Mouse (Mus musculus): Measurements from ENCODE around the gene Btf3. TPM values are rescaled to one million over a fixed set of nuclear protein-coding genes. Genes with fewer than 3 reads are reported as not detected.

Btf3 gene
- 742 and 844 TPM in 2 replicates for total RNA-seq (2012; rRNA removed)

GRCm38 (mm10) chr13:98316480-98317245, at the start of gene Btf3:
Gene Btf3, minus strand, starts transcription at chr13:98317006.
- peak; percentile 80 for DNase-seq (ENCODE audit: low read depth, low spot score)
- Histone ChIP-seq H3K4me1 (ENCODE audit: control insufficient read depth in 2 of 2, insufficient read depth in 2 of 2, low read length in 2 of 2, poor library complexity in 1 of 2) (peaks cover 2 to 11% of the 10 kb centered on the region in 2 experiments; a peak in 1 of 4 replicates), H3K9ac (ENCODE audit: insufficient read depth, low read depth, low read length, poor library complexity, severe bottlenecking) (peak within 1 kb of the TSS; percentile 97), H3K27ac (ENCODE audit: insufficient read depth, low read depth, low read length, poor library complexity, severe bottlenecking) (peak within 1 kb of the TSS; percentile 83), H3K36me3 (ENCODE audit: control insufficient read depth, insufficient read depth, low read length, poor library complexity, severe bottlenecking) (peaks cover 16% of the 10 kb centered on the region), H3K9me3 (ENCODE audit: control insufficient read depth, insufficient read depth, low read depth, low read length) (no peaks in the 10 kb centered on the region), H3K4me3 (ENCODE audit: insufficient read depth in 1 of 2, low read depth in 1 of 2, low read length in 2 of 2, poor library complexity in 1 of 2, severe bottlenecking in 1 of 2) (peak within 1 kb of the TSS; percentile 87 to 94)
- in situ Hi-C loops (cut with MboI; ENCODE audit: low sequenced_read_pairs in 2 of 2, unreplicated experiment in 2 of 2), result no loop called here
- TF ChIP-seq ZC3H11A (IDR thresholded peaks at IDR 0.05; ENCODE audit: borderline replicate concordance, low read depth, low read length) (no peak), HCFC1 (IDR thresholded peaks at IDR 0.05; ENCODE audit: borderline replicate concordance, insufficient read depth, low read length) (0 out of 2 replicates have a peak, but pooled peaks have one; percentile 31)

- Histone ChIP-seq H3K9ac (ENCODE audit: insufficient read depth, low read depth, low read length, poor library complexity, severe bottlenecking) (peak overlapping the region; percentile 17; the same call in 1 of the 2 replicates), H3K4me1 (ENCODE audit: control insufficient read depth in 2 of 2, insufficient read depth in 2 of 2, low read length in 2 of 2, poor library complexity in 1 of 2) (peaks cover 0 to 4% of the 10 kb centered on the region in 2 experiments; a peak in 1 of 4 replicates), H3K4me3 (ENCODE audit: insufficient read depth in 1 of 2, low read depth in 1 of 2, low read length in 2 of 2, poor library complexity in 1 of 2, severe bottlenecking in 1 of 2) (peak overlapping the region; percentile 37 to 56), H3K27ac (ENCODE audit: insufficient read depth, low read depth, low read length, poor library complexity, severe bottlenecking) (no peak overlapping the region), H3K36me3 (ENCODE audit: control insufficient read depth, insufficient read depth, low read length, poor library complexity, severe bottlenecking) (no peaks in the 10 kb centered on the region), H3K9me3 (ENCODE audit: control insufficient read depth, insufficient read depth, low read depth, low read length) (no peaks in the 10 kb centered on the region)
- in situ Hi-C loops (cut with MboI; ENCODE audit: low sequenced_read_pairs in 2 of 2, unreplicated experiment in 2 of 2), result loop anchor here (10.0 kb wide), 2 partner anchors 89 to 139 kb away; no protein-coding TSS in a partner anchor
- TF ChIP-seq ZC3H11A (IDR thresholded peaks at IDR 0.05; ENCODE audit: borderline replicate concordance, low read depth, low read length) (no peak), HCFC1 (IDR thresholded peaks at IDR 0.05; ENCODE audit: borderline replicate concordance, insufficient read depth, low read length) (no peak)
- DNase-seq (ENCODE audit: low read depth, low spot score), result no peak
Measured at GRCm38 (mm10) chr13:98365766-98366421, 49.1 kb upstream of the Btf3 start.

GRCm38 (mm10) chr13:98365081-98365480, 48.3 kb upstream of the Btf3 start:
- Histone ChIP-seq H3K4me1 (ENCODE audit: control insufficient read depth in 2 of 2, insufficient read depth in 2 of 2, low read length in 2 of 2, poor library complexity in 1 of 2) (peaks cover 0 to 4% of the 10 kb centered on the region in 2 experiments; a peak in 1 of 4 replicates), H3K9me3 (ENCODE audit: control insufficient read depth, insufficient read depth, low read depth, low read length) (no peaks in the 10 kb centered on the region), H3K4me3 (ENCODE audit: insufficient read depth in 1 of 2, low read depth in 1 of 2, low read length in 2 of 2, poor library complexity in 1 of 2, severe bottlenecking in 1 of 2) (no peak overlapping the region), H3K36me3 (ENCODE audit: control insufficient read depth, insufficient read depth, low read length, poor library complexity, severe bottlenecking) (no peaks in the 10 kb centered on the region), H3K9ac (ENCODE audit: insufficient read depth, low read depth, low read length, poor library complexity, severe bottlenecking) (no peak overlapping the region), H3K27ac (ENCODE audit: insufficient read depth, low read depth, low read length, poor library complexity, severe bottlenecking) (no peak overlapping the region)
- no peak for TF ChIP-seq MAFK (IDR thresholded peaks at IDR 0.05; ENCODE audit: insufficient read depth, low read depth, low read length)
- in situ Hi-C loops (cut with MboI; ENCODE audit: low sequenced_read_pairs in 2 of 2, unreplicated experiment in 2 of 2), result loop anchor here (10.0 kb wide), 2 partner anchors 90 to 140 kb away; no protein-coding TSS in a partner anchor
- no peak for DNase-seq (ENCODE audit: low read depth, low spot score)

- Histone ChIP-seq H3K9ac (ENCODE audit: insufficient read depth, low read depth, low read length, poor library complexity, severe bottlenecking) (no peak overlapping the region), H3K9me3 (ENCODE audit: control insufficient read depth, insufficient read depth, low read depth, low read length) (no peaks in the 10 kb centered on the region), H3K36me3 (ENCODE audit: control insufficient read depth, insufficient read depth, low read length, poor library complexity, severe bottlenecking) (no peaks in the 10 kb centered on the region), H3K4me3 (ENCODE audit: insufficient read depth in 1 of 2, low read depth in 1 of 2, low read length in 2 of 2, poor library complexity in 1 of 2, severe bottlenecking in 1 of 2) (no peak overlapping the region), H3K4me1 (ENCODE audit: control insufficient read depth in 2 of 2, insufficient read depth in 2 of 2, low read length in 2 of 2, poor library complexity in 1 of 2) (peaks cover 0 to 8% of the 10 kb centered on the region in 2 experiments; a peak in 1 of 4 replicates), H3K27ac (ENCODE audit: insufficient read depth, low read depth, low read length, poor library complexity, severe bottlenecking) (no peak overlapping the region)
- in situ Hi-C loops (cut with MboI; ENCODE audit: low sequenced_read_pairs in 2 of 2, unreplicated experiment in 2 of 2), result loop anchor here (5.0 to 10.0 kb wide), 3 partner anchors 92 to 142 kb away; no protein-coding TSS in a partner anchor
- TF ChIP-seq ZC3H11A (IDR thresholded peaks at IDR 0.05; ENCODE audit: borderline replicate concordance, low read depth, low read length), result no peak
- TF ChIP-seq ZNF384 (IDR thresholded peaks at IDR 0.05; ENCODE audit: low read depth, low read length), result no peak
- TF ChIP-seq HCFC1 (IDR thresholded peaks at IDR 0.05; ENCODE audit: borderline replicate concordance, insufficient read depth, low read length), result no peak
- TF ChIP-seq MAFK (IDR thresholded peaks at IDR 0.05; ENCODE audit: insufficient read depth, low read depth, low read length), result no peak
- no peak for TF ChIP-seq CHD2 (IDR thresholded peaks at IDR 0.05; ENCODE audit: low read depth, low read length)
- no peak for DNase-seq (ENCODE audit: low read depth, low spot score)
Measured at GRCm38 (mm10) chr13:98363046-98363445, 46.2 kb upstream of the Btf3 start.
